22 mouse cellular contexts compared by ENCODE assay signal in the genomic region with DNA sequence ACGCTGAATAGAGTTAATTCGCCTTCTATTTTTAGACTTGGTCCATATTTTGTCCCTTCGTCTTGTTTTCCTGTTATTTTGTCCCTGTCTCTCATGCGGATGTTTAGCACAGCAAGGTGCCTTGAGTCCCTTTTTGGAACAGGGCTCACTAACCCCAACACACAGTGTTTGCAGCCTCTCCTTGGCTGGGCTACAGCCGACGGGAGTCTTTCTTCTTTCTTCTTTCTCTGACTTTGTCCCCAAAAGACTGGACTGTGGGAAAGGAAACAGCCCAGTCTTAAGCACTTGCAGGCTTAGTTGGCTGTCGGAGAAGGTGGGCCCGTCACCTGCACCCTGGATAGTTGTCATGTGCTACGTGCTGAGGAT.
DNase-seq lines count a peak whose midpoint lies in the region; ATAC-seq lines count a peak whose summit lies in the region.
"Had no signal": no experiment of that assay in that cellular context is flagged by ENCODE, and none has a peak within 500 bp of the region (broad histone marks: within the 10 kb centered on the region; RNA-seq: fewer than 3 reads in every experiment).

No protein-coding gene starts in this region.

- 67% methylated on average over 9 of the region's 9 CpGs for WGBS in hindbrain, embryonic 10.5 days
- WGBS in hindbrain, embryonic 11.5 days: 67% methylated on average over 9 of the region's 9 CpGs
- 62% methylated on average over 9 of the region's 9 CpGs for WGBS in midbrain, embryonic 16.5 days
- WGBS in midbrain, embryonic 11.5 days: 71% methylated on average over 9 of the region's 9 CpGs
- 47% methylated on average over 9 of the region's 9 CpGs for WGBS in hindbrain, embryonic 15.5 days

- H3K27me3 ChIP-seq in hindbrain, embryonic 10.5 days (ENCODE audit: insufficient read depth, poor library complexity, severe bottlenecking): no peaks in the 10 kb centered on the region
- H3K27me3 ChIP-seq in hindbrain, embryonic 11.5 days (ENCODE audit: control insufficient read depth, insufficient read depth, low read length): no peaks in the 10 kb centered on the region
- no peaks in the 10 kb centered on the region for H3K27me3 ChIP-seq in midbrain, embryonic 16.5 days (ENCODE audit: control insufficient read depth, insufficient read depth, low read depth, low read length)
- no peaks in the 10 kb centered on the region for H3K27me3 ChIP-seq in midbrain, embryonic 11.5 days (ENCODE audit: control insufficient read depth, insufficient read depth, low read length)
- H3K27me3 ChIP-seq in hindbrain, embryonic 15.5 days: no peaks in the 10 kb centered on the region
- H3K27me3 ChIP-seq: embryonic facial prominence, embryonic 13.5 days; heart, embryonic 13.5 days; limb, embryonic 12.5 days; liver, embryonic 15.5 days; neural tube, embryonic 12.5 days; stomach, embryonic 15.5 days had no signal

- H3K27ac ChIP-seq in hindbrain, embryonic 10.5 days: peak overlapping the region; percentile 57; the same call in 1 of the 2 replicates
- H3K27ac ChIP-seq in hindbrain, embryonic 11.5 days (ENCODE audit: low read depth, low read length): no peak overlapping the region
- H3K27ac ChIP-seq in midbrain, embryonic 16.5 days (ENCODE audit: low read length): 0 out of 2 replicates have a peak overlapping the region, but pooled peaks have one; percentile 10
- no peak overlapping the region for H3K27ac ChIP-seq in midbrain, embryonic 11.5 days (ENCODE audit: low read depth, low read length)
- H3K27ac ChIP-seq in hindbrain, embryonic 15.5 days (replicated peaks): peak overlapping the region; percentile 31
- H3K27ac ChIP-seq: embryonic facial prominence, embryonic 13.5 days; forebrain, embryonic 10.5 days; gastrocnemius, adult 2 months; heart, adult 2 months; heart, embryonic 13.5 days; kidney, postnatal 0 days; limb, embryonic 12.5 days; liver, embryonic 15.5 days; neural tube, embryonic 12.5 days; stomach, embryonic 15.5 days had no signal

- ATAC-seq in hindbrain, embryonic 11.5 days (ENCODE audit: low FRiP score): no peak
- peak; percentile 64 for ATAC-seq in midbrain, embryonic 16.5 days
- no peak for ATAC-seq in midbrain, embryonic 11.5 days (ENCODE audit: low FRiP score)
- ATAC-seq in hindbrain, embryonic 15.5 days (ENCODE audit: low FRiP score, low read depth): peak; percentile 78
- ATAC-seq: CD4-positive, CD25-positive, alpha-beta regulatory T cell, adult 4 months; intestine, embryonic 16.5 days had no signal

- H3K9me3 ChIP-seq in hindbrain, embryonic 10.5 days: 0 out of 2 replicates have a peak, but pooled peaks cover 3% of the 10 kb centered on the region
- no peaks in the 10 kb centered on the region for H3K9me3 ChIP-seq in hindbrain, embryonic 11.5 days (ENCODE audit: control insufficient read depth, low read length)
- no peaks in the 10 kb centered on the region for H3K9me3 ChIP-seq in midbrain, embryonic 16.5 days (replicated peaks; ENCODE audit: control insufficient read depth, low read length, poor library complexity, severe bottlenecking)
- 0 out of 2 replicates have a peak, but pooled peaks cover 2% of the 10 kb centered on the region for H3K9me3 ChIP-seq in midbrain, embryonic 11.5 days (ENCODE audit: control insufficient read depth, low read length)
- H3K9me3 ChIP-seq in hindbrain, embryonic 15.5 days: no peaks in the 10 kb centered on the region
- H3K9me3 ChIP-seq: heart, embryonic 13.5 days; liver, embryonic 15.5 days; stomach, embryonic 15.5 days had no signal

- no peaks in the 10 kb centered on the region for H3K36me3 ChIP-seq in hindbrain, embryonic 10.5 days
- no peaks in the 10 kb centered on the region for H3K36me3 ChIP-seq in hindbrain, embryonic 11.5 days (ENCODE audit: control insufficient read depth, insufficient read depth, low read length)
- no peaks in the 10 kb centered on the region for H3K36me3 ChIP-seq in midbrain, embryonic 16.5 days (ENCODE audit: control insufficient read depth, insufficient read depth, low read length)
- H3K36me3 ChIP-seq in midbrain, embryonic 11.5 days (ENCODE audit: control insufficient read depth, insufficient read depth, low read length): no peaks in the 10 kb centered on the region
- H3K36me3 ChIP-seq in hindbrain, embryonic 15.5 days: no peaks in the 10 kb centered on the region
- H3K36me3 ChIP-seq: embryonic facial prominence, embryonic 13.5 days; forebrain, embryonic 10.5 days; heart, embryonic 13.5 days; limb, embryonic 12.5 days; liver, embryonic 15.5 days; neural tube, embryonic 12.5 days; stomach, embryonic 15.5 days had no signal

- no peak for DNase-seq in hindbrain, embryonic 10.5 days (ENCODE audit: low spot score)
- no peak for DNase-seq in hindbrain, embryonic 11.5 days (ENCODE audit: low spot score)
- no peak for DNase-seq in midbrain, embryonic 11.5 days (ENCODE audit: low spot score, missing footprints)
- DNase-seq in thymus, postnatal 14 days: no peak
- DNase-seq in kidney, postnatal 14 days: no peak
- DNase-seq: gastrocnemius, adult 2 months; heart, adult 2 months; heart, postnatal 10 days; kidney, adult 8-10 months; lung, embryonic 14.5 days had no signal

- H3K4me3 ChIP-seq in hindbrain, embryonic 10.5 days: no peak overlapping the region
- no peak overlapping the region for H3K4me3 ChIP-seq in hindbrain, embryonic 11.5 days (ENCODE audit: low read depth, low read length)
- no peak overlapping the region for H3K4me3 ChIP-seq in midbrain, embryonic 16.5 days (ENCODE audit: low read depth, low read length)
- H3K4me3 ChIP-seq in midbrain, embryonic 11.5 days (ENCODE audit: low read depth, low read length): no peak overlapping the region
- H3K4me3 ChIP-seq in hindbrain, embryonic 15.5 days: no peak overlapping the region
- H3K4me3 ChIP-seq: embryonic facial prominence, embryonic 13.5 days; forebrain, embryonic 10.5 days; gastrocnemius, adult 2 months; heart, adult 2 months; heart, embryonic 13.5 days; limb, embryonic 12.5 days; liver, embryonic 15.5 days; neural tube, embryonic 12.5 days; stomach, embryonic 15.5 days had no signal

- peaks cover 18% of the 10 kb centered on the region for H3K4me1 ChIP-seq in hindbrain, embryonic 10.5 days (replicated peaks)
- H3K4me1 ChIP-seq in hindbrain, embryonic 11.5 days (replicated peaks; ENCODE audit: control insufficient read depth, insufficient read depth, low read length): no peaks in the 10 kb centered on the region
- no peaks in the 10 kb centered on the region for H3K4me1 ChIP-seq in midbrain, embryonic 16.5 days (ENCODE audit: control insufficient read depth, insufficient read depth, low read length)
- no peaks in the 10 kb centered on the region for H3K4me1 ChIP-seq in midbrain, embryonic 11.5 days (ENCODE audit: control insufficient read depth, insufficient read depth, low read length)
- H3K4me1 ChIP-seq in hindbrain, embryonic 15.5 days (replicated peaks): no peaks in the 10 kb centered on the region
- H3K4me1 ChIP-seq: embryonic facial prominence, embryonic 13.5 days; heart, embryonic 13.5 days; limb, embryonic 12.5 days; liver, embryonic 15.5 days; neural tube, embryonic 12.5 days had no signal

- no peak overlapping the region for H3K9ac ChIP-seq in hindbrain, embryonic 11.5 days (ENCODE audit: low read depth, low read length)
- no peak overlapping the region for H3K9ac ChIP-seq in midbrain, embryonic 16.5 days (ENCODE audit: low read depth, low read length)
- no peak overlapping the region for H3K9ac ChIP-seq in midbrain, embryonic 11.5 days (ENCODE audit: low read length)
- H3K9ac ChIP-seq in hindbrain, embryonic 15.5 days: no peak overlapping the region
- H3K9ac ChIP-seq: embryonic facial prominence, embryonic 13.5 days; heart, embryonic 13.5 days; limb, embryonic 12.5 days; liver, embryonic 15.5 days; lung, embryonic 14.5 days; neural tube, embryonic 12.5 days; stomach, embryonic 15.5 days had no signal

- no peak overlapping the region for H3K4me2 ChIP-seq in hindbrain, embryonic 11.5 days (replicated peaks; ENCODE audit: low read depth, low read length)
- no peak overlapping the region for H3K4me2 ChIP-seq in midbrain, embryonic 16.5 days (ENCODE audit: low read length)
- no peak overlapping the region for H3K4me2 ChIP-seq in midbrain, embryonic 11.5 days
- no peak overlapping the region for H3K4me2 ChIP-seq in hindbrain, embryonic 15.5 days
- H3K4me2 ChIP-seq: embryonic facial prominence, embryonic 13.5 days; heart, embryonic 13.5 days; limb, embryonic 12.5 days; liver, embryonic 15.5 days; lung, embryonic 14.5 days; neural tube, embryonic 12.5 days; stomach, embryonic 15.5 days had no signal

Comparison
In these comparisons a context has a peak if more than half of its experiments do, and no peak if none do; other contexts are left out.
1. H3K27ac ChIP-seq: peak in hindbrain, embryonic 10.5 days (single experiment), midbrain, embryonic 16.5 days (single experiment) and hindbrain, embryonic 15.5 days (single experiment); none in hindbrain, embryonic 11.5 days (single experiment) and midbrain, embryonic 11.5 days (single experiment).
2. ATAC-seq: peak in midbrain, embryonic 16.5 days (single experiment) and hindbrain, embryonic 15.5 days (single experiment); none in hindbrain, embryonic 11.5 days (single experiment) and midbrain, embryonic 11.5 days (single experiment).